Mouse (Mus musculus) lung, embryonic 14.5 days (tissue): ENCODE results near the gene Car6. TPM values are rescaled to one million over a fixed set of nuclear protein-coding genes. Genes with fewer than 3 reads are reported as not detected.

Experiments
- ATAC-seq: fragments of 200-750 bp; cut with Nextera tagmentation; 2 replicates; pipeline ENCODE4 v1.8.0; 2017; ENCODE audit warnings: mild to moderate bottlenecking, moderate TSS enrichment, moderate library complexity; ENCODE audit not compliant: insufficient read depth
- DNase-seq: peaks from one replicate; pipeline ENCODE4 v3.0.0-alpha.2; 2015
- H3K27ac ChIP-seq: fragments of 300-500 bp; sonication (generic); 2 replicates; pipeline ENCODE4 v1.5.1; 2014; ENCODE audit warnings: low read depth, mild to moderate bottlenecking, moderate library complexity
- H3K27me3 ChIP-seq: fragments of 300-500 bp; sonication (generic); 2 replicates; pipeline ENCODE4 v1.6.1; 2014; ENCODE audit warnings: low read length, control low read depth; ENCODE audit not compliant: insufficient read depth
- H3K36me3 ChIP-seq: fragments of 300-500 bp; sonication (generic); 2 replicates; pipeline ENCODE4 v1.6.1; 2014; ENCODE audit warnings: control low read depth; ENCODE audit not compliant: insufficient read depth
- H3K4me1 ChIP-seq: fragments of 300-500 bp; sonication (generic); 2 replicates; pipeline ENCODE4 v1.6.1; 2014; ENCODE audit warnings: antibody characterized with exemption, control low read depth; ENCODE audit not compliant: insufficient read depth
- H3K4me2 ChIP-seq: fragments of 300-500 bp; sonication (generic); 2 replicates; pipeline ENCODE4 v1.6.1; 2014; ENCODE audit warnings: mild to moderate bottlenecking
- H3K4me3 ChIP-seq: fragments of 300-500 bp; sonication (generic); 2 replicates; pipeline ENCODE4 v1.5.1; 2014; ENCODE audit warnings: low read depth, low read length
- H3K9ac ChIP-seq: fragments of 300-500 bp; sonication (generic); 2 replicates; pipeline ENCODE4 v1.6.1; 2014
- H3K9me3 ChIP-seq: fragments of 300-500 bp; sonication (generic); 2 replicates; pipeline ENCODE4 v1.6.1; 2016; ENCODE audit warnings: low read depth, low read length, control low read depth
- CTCF ChIP-seq: IDR thresholded peaks from 2 replicates; pipeline ENCODE4 v1.5.1; 2016; ENCODE audit warnings: antibody characterized with exemption, low read depth
- WGBS: fragments of 180-500 bp; shearing (Covaris S2); extraction: QIAGEN DNeasy Blood & Tissue Kit; methylation state at CpG from one replicate; pipeline ENCODE4 v1.1.7; 2014; 5-methylcytosine and 5-hydroxymethylcytosine counted together
- polyA plus RNA-seq: library from polyadenylated mRNA; unstranded; fragments of >200 nt; fragmentation: Nextera tagmentation; extraction: Ambion mirVana; gene quantifications from 2 replicates; pipeline ENCODE4 v1.2.1, GENCODE M21; 2014

The Car6 gene
- polyA plus RNA-seq, 1 experiment from 2014 or later = not detected

GRCm38 (mm10) chr4:150137368-150138083 lies 63.6 kb downstream of the Car6 start:
- H3K4me2 ChIP-seq = peak overlapping the region; percentile 57; the same call in 1 of the 2 replicates
- DNase-seq = no peak
- H3K9ac ChIP-seq = no peak overlapping the region
- WGBS = 84% methylated on average over 7 of the region's 7 CpGs
- no peak overlapping the region for H3K27ac ChIP-seq
- peaks cover 5% of the 10 kb centered on the region for H3K4me1 ChIP-seq
- no peak overlapping the region for H3K4me3 ChIP-seq
- ATAC-seq = peak; percentile 6; the same call in 1 of the 2 replicates
- no peaks in the 10 kb centered on the region for H3K36me3 ChIP-seq
- H3K27me3 ChIP-seq = no peaks in the 10 kb centered on the region
- no peaks in the 10 kb centered on the region for H3K9me3 ChIP-seq
- TF ChIP-seq CTCF = no peak

Other genes with a start within 250 kb of the Car6 start
- 17.0 and 17.1 TPM in 2 replicates for gene Spsb1, start 246.3 kb downstream of the Car6 start, polyA plus RNA-seq
- 20.4 and 22.0 TPM in 2 replicates for gene H6pd, start 192.3 kb downstream of the Car6 start, polyA plus RNA-seq
- 1.4 and 1.5 TPM in 2 replicates for gene Gpr157, start 114.0 kb downstream of the Car6 start, polyA plus RNA-seq
- 0.60 and 0.70 TPM in 2 replicates for gene Slc2a5, start 82.0 kb downstream of the Car6 start, polyA plus RNA-seq
- gene Slc2a7, start 52.4 kb downstream of the Car6 start, polyA plus RNA-seq = not detected in 2 replicates
- 1,829 and 1,952 TPM in 2 replicates for gene Eno1, start 35.4 kb upstream of the Car6 start, polyA plus RNA-seq
- 41.1 and 41.5 TPM in 2 replicates for gene Rere, start 80.3 kb upstream of the Car6 start, polyA plus RNA-seq